Mouse (Mus musculus) intestine, embryonic 14.5 days (tissue): ENCODE results near the gene Gorab. TPM values are rescaled to one million over a fixed set of nuclear protein-coding genes. Genes with fewer than 3 reads are reported as not detected.

ENCODE experiments used
- ATAC-seq: fragments of 200-750 bp; cut with Nextera tagmentation; replicated peaks from 2 replicates; pipeline ENCODE4 v1.8.0; 2017; ENCODE audit warnings: low read depth, moderate number of reproducible peaks, moderate TSS enrichment, moderate library complexity; ENCODE audit not compliant: low FRiP score, low TSS enrichment
- DNase-seq: peaks from one replicate; pipeline ENCODE4 v3.0.0-alpha.2; 2018; ENCODE audit warnings: low spot score
- H3K27ac ChIP-seq: fragments of 300-500 bp; sonication (generic); 2 replicates; pipeline ENCODE4 v1.5.1; 2014; ENCODE audit warnings: low read depth, mild to moderate bottlenecking, control low read depth
- H3K27me3 ChIP-seq: fragments of 300-500 bp; sonication (generic); replicated peaks from 2 replicates; pipeline ENCODE4 v1.6.1; 2014; ENCODE audit warnings: low read length, control low read depth; ENCODE audit not compliant: control insufficient read depth, insufficient read depth
- H3K36me3 ChIP-seq: fragments of 300-500 bp; sonication (generic); 2 replicates; pipeline ENCODE4 v1.6.1; 2014; ENCODE audit warnings: low read length, control low read depth; ENCODE audit not compliant: control insufficient read depth, insufficient read depth
- H3K4me1 ChIP-seq: fragments of 300-500 bp; sonication (generic); replicated peaks from 2 replicates; pipeline ENCODE4 v1.6.1; 2014; ENCODE audit warnings: low read length, control low read depth, mixed read lengths; ENCODE audit not compliant: control insufficient read depth, insufficient read depth
- H3K4me2 ChIP-seq: fragments of 300-500 bp; sonication (generic); 2 replicates; pipeline ENCODE4 v1.6.1; 2014; ENCODE audit warnings: low read length
- H3K4me3 ChIP-seq: fragments of 300-500 bp; sonication (generic); 2 replicates; pipeline ENCODE4 v1.5.1; 2014; ENCODE audit warnings: low read depth, low read length, control low read depth, mixed read lengths
- H3K9ac ChIP-seq: fragments of 300-500 bp; sonication (generic); 2 replicates; pipeline ENCODE4 v1.6.1; 2014; ENCODE audit warnings: mild to moderate bottlenecking, low read length
- H3K9me3 ChIP-seq: fragments of 300-500 bp; sonication (generic); 2 replicates; pipeline ENCODE4 v1.6.1; 2016; ENCODE audit warnings: low read length, control low read depth; ENCODE audit not compliant: control insufficient read depth
- WGBS: fragments of 180-500 bp; shearing (Covaris S2); extraction: QIAGEN DNeasy Blood & Tissue Kit; methylation state at CpG from one replicate; pipeline ENCODE4 v1.1.7; 2014; 5-methylcytosine and 5-hydroxymethylcytosine counted together
- polyA plus RNA-seq: library from polyadenylated mRNA; unstranded; fragments of >200 nt; fragmentation: Nextera tagmentation; extraction: Ambion mirVana; gene quantifications from 2 replicates; pipeline ENCODE4 v1.2.1, GENCODE M21; 2014

Gene Gorab
- polyA plus RNA-seq, 1 experiment from 2014 or later, result 15.1 TPM

DNA sequence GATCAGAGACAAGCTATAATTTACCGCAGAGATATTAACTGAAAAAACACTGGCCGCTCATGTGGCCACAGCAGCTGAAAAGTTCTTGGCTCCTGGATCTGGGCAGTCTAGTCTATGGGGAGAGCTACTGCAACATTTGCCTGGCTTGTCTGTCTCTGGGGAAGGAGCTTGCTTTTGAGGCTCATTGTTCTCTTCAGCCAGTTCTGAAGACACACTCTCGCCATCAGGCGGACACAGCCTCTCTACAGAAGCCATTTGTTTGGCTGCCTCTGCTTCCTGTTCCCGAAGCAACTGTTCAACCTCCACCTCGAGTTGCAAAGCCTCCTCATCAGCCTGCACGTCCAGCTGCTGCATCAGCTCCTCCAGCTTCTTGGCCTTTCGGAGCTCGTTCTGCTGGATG is 17.3 kb downstream of the Gorab start:
- no peak overlapping the region for H3K4me2 ChIP-seq
- H3K4me1 ChIP-seq, result no peaks in the 10 kb centered on the region
- ATAC-seq, result no peak
- 84% methylated on average over 9 of the region's 9 CpGs for WGBS
- no peak overlapping the region for H3K9ac ChIP-seq
- H3K36me3 ChIP-seq, result peaks cover 43% of the 10 kb centered on the region
- no peaks in the 10 kb centered on the region for H3K27me3 ChIP-seq
- DNase-seq, result no peak
- H3K9me3 ChIP-seq, result no peaks in the 10 kb centered on the region
- no peak overlapping the region for H3K27ac ChIP-seq
- H3K4me3 ChIP-seq, result no peak overlapping the region

GRCm38 (mm10) chr1:163383442-163384027 is 19.9 kb downstream of the Gorab start:
- ATAC-seq, result no peak

GRCm38 (mm10) chr1:163382048-163382719 is 21.3 kb downstream of the Gorab start:
- Histone ChIP-seq H3K9me3 (no peaks in the 10 kb centered on the region), H3K4me2 (no peak overlapping the region), H3K4me1 (no peaks in the 10 kb centered on the region), H3K4me3 (no peak overlapping the region), H3K36me3 (peaks cover 23% of the 10 kb centered on the region), H3K27me3 (no peaks in the 10 kb centered on the region), H3K9ac (no peak overlapping the region), H3K27ac (no peak overlapping the region)
- 79% methylated on average over 10 of the region's 10 CpGs for WGBS
- no peak for ATAC-seq
- no peak for DNase-seq

More at GRCm38 (mm10) chr1:163383442-163384027, 19.9 kb downstream of the Gorab start:
- H3K27me3 ChIP-seq, result no peaks in the 10 kb centered on the region
- H3K9ac ChIP-seq, result no peak overlapping the region
- H3K36me3 ChIP-seq, result peaks cover 31% of the 10 kb centered on the region
- H3K4me1 ChIP-seq, result no peaks in the 10 kb centered on the region
- H3K4me2 ChIP-seq, result no peak overlapping the region
- H3K4me3 ChIP-seq, result no peak overlapping the region
- 70% methylated on average over 5 of the region's 5 CpGs for WGBS
- no peak overlapping the region for H3K27ac ChIP-seq
- no peak for DNase-seq
- H3K9me3 ChIP-seq, result no peaks in the 10 kb centered on the region

DNA sequence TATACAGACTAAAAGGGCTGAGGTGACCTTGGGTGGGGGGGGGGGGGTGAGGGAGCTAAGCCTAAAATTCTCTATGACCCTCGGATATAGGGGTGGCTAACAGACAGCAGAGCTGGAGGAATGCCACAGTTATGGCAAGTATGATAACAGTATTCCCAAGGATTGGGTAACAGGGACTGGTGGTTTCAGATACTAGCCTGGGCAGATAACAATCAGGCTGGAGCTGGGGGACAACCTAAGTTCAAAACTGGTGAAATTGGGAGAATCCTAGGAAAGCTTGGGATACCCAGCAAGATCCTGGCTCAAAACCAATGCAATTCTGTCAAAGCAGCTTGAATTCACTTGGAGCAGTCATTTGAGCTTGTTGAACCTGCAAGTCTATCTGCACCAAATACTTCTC is 22.9 kb downstream of the Gorab start:
- WGBS, result 44% methylated on average over 1 of the region's 1 CpGs
- Histone ChIP-seq H3K4me2 (no peak overlapping the region), H3K4me3 (no peak overlapping the region), H3K9me3 (no peaks in the 10 kb centered on the region), H3K4me1 (no peaks in the 10 kb centered on the region), H3K9ac (no peak overlapping the region), H3K27me3 (no peaks in the 10 kb centered on the region), H3K27ac (no peak overlapping the region), H3K36me3 (peaks cover 12% of the 10 kb centered on the region)
- DNase-seq, result no peak
- no peak for ATAC-seq

- H3K4me2 ChIP-seq, result no peak overlapping the region
- no peaks in the 10 kb centered on the region for H3K9me3 ChIP-seq
- H3K27me3 ChIP-seq, result no peaks in the 10 kb centered on the region
- ATAC-seq (no peak), DNase-seq (no peak)
- no peak overlapping the region for H3K27ac ChIP-seq
- H3K36me3 ChIP-seq, result peaks cover 7% of the 10 kb centered on the region; the same call in 1 of the 2 replicates
- H3K4me1 ChIP-seq, result no peaks in the 10 kb centered on the region
- 57% methylated on average over 4 of the region's 4 CpGs for WGBS
- no peak overlapping the region for H3K9ac ChIP-seq
- H3K4me3 ChIP-seq, result no peak overlapping the region
Observed at GRCm38 (mm10) chr1:163380072-163380471, 23.4 kb downstream of the Gorab start.

DNA sequence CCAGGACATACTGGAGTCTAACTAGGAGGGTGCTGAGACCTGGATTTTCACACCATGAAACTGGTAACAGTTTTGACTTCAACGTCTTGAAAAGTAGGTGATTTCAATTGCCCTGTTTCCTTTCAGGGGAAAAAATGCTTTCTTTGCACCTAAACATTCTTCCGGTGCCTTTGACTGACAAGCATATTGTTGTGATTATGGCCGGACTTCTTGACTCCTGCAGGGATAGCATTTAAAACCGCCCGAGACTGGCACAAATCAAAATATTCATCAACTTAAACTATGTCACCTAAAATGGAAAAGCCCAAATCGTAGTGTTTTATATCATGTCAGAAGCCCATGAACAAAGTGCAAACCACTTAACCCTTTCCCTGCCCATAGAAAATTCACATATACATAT is 25.5 kb downstream of the Gorab start:
- ATAC-seq (no peak), DNase-seq (no peak)
- Histone ChIP-seq H3K27ac (no peak overlapping the region), H3K4me3 (no peak overlapping the region), H3K4me1 (no peaks in the 10 kb centered on the region), H3K36me3 (no peaks in the 10 kb centered on the region), H3K4me2 (no peak overlapping the region), H3K9ac (no peak overlapping the region), H3K27me3 (no peaks in the 10 kb centered on the region), H3K9me3 (no peaks in the 10 kb centered on the region)
- 58% methylated on average over 6 of the region's 6 CpGs for WGBS

- ATAC-seq, result no peak
- no peaks in the 10 kb centered on the region for H3K4me1 ChIP-seq
- no peak overlapping the region for H3K4me2 ChIP-seq
- DNase-seq, result no peak
- H3K27ac ChIP-seq, result no peak overlapping the region
- H3K4me3 ChIP-seq, result no peak overlapping the region
- H3K36me3 ChIP-seq, result no peaks in the 10 kb centered on the region
- H3K9ac ChIP-seq, result no peak overlapping the region
- H3K27me3 ChIP-seq, result no peaks in the 10 kb centered on the region
- no peaks in the 10 kb centered on the region for H3K9me3 ChIP-seq
- WGBS, result 71% methylated on average over 6 of the region's 6 CpGs
Observed at GRCm38 (mm10) chr1:163376818-163377581, 26.5 kb downstream of the Gorab start.

DNA sequence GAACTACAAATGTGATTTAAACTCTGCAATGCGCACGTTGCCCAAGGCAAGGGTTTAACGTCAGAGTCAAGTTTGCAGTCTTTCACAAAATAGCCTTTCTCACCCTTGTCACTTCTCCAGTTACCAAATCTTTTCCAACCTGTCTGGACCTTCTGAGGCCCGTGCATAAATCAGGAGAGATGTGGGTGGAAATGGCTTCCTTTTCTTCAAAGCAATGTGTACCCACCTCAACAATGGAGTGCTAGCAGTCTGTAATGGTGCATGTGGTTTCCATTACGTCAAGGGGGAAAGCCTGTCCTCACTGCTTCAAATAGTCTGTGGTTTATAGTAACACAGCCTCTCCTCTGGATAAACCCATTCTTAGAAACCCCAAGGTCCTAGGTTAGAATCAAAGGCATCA is 29.0 kb downstream of the Gorab start:
- Histone ChIP-seq H3K9ac (no peak overlapping the region), H3K27ac (no peak overlapping the region), H3K4me1 (no peaks in the 10 kb centered on the region), H3K4me2 (no peak overlapping the region), H3K9me3 (no peaks in the 10 kb centered on the region), H3K36me3 (no peaks in the 10 kb centered on the region), H3K27me3 (no peaks in the 10 kb centered on the region), H3K4me3 (no peak overlapping the region)
- ATAC-seq, result no peak
- DNase-seq, result no peak
- 71% methylated on average over 5 of the region's 5 CpGs for WGBS
